Mouse (Mus musculus) lung, postnatal 36 days (tissue): ENCODE measurements around the gene Cdca5.
A peak's percentile ranks its signal among the peaks of the same experiment; 100 is the strongest.

Experiments used
- DNase-seq: peaks from one replicate; pipeline ENCODE4 v3.0.0; 2022; ENCODE audit warnings: mixed read lengths

The Cdca5 gene

GRCm38 (mm10) chr19:6061641-6062302 lies 23.0 kb upstream of the Cdca5 start:
- peak; percentile 49 for DNase-seq

DNA sequence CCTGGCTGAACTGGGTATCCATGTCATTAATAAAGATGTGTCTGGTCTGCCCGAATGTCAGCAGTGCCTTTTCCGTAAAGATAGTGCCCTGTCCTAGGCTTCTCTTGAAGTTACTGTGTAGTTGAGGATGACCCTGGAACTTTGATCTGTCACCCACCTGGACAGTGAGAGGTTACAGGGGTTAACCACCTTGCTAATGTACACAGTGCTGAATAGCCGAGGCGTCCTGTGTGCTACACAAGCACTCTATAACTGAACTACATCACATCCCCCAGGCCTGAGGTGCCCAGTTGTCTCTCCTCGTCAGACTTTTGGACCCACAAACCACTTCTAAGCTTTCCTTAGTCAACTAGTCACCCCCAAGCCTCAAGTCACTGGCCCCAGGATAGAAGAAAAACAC lies 22.4 kb upstream of the Cdca5 start:
- no peak for DNase-seq

- DNase-seq: no peak
Observed at GRCm38 (mm10) chr19:6063081-6063480, 21.7 kb upstream of the Cdca5 start.

DNA sequence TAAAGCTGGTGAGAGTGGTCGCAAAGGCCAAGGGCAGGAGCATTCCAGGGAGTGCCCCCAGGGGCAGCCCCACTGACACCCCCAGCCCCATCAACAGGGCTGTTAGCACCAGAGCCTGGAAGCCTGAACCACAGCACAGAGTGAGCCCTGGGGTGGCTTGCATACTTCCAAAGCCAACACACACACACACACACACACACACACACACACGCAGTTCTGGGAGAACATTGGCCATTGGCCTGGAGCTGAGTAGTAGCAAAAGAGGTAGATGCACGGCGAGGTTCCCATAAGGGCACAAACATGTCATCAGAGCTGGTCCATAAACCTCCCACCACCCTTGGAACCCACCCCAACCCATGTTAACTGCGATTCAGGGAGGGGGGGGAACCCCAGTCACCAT lies 18.2 kb upstream of the Cdca5 start:
- DNase-seq: no peak

DNA sequence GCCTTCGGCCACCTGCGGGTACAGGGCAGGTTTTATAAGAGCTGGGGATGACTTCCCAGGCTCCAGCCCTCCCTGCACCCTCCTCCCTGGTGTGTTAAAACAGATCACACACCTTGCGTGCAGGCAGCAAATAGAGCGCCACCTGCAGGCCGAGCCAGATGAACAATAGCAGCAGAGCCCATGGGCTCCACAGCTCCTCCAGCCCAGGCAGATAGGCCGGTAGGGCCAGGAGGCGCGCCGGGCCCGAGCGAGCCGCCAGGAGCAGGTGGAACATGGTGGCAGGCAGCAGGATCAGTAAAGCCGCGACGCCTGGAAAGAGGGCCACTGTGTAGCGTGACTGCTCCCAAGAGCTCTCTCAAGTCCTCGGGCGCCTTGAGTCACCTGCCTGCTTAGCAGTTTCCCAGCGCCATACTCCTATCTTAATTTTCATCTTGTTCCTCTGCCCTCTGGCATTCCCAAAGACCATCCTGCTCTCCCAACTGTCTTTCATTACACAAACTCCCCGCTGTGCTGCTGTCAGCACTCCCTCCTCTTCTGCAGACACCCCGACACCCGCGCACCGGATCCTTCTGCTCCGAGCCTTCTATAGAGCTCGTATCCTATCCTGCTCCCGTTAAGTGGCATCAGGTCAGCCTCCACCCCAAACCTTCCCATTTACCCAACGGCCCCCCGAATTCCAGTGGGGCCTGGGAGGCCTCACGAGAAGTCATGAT lies 17.6 kb upstream of the Cdca5 start:
- peak; percentile 91 for DNase-seq

DNA sequence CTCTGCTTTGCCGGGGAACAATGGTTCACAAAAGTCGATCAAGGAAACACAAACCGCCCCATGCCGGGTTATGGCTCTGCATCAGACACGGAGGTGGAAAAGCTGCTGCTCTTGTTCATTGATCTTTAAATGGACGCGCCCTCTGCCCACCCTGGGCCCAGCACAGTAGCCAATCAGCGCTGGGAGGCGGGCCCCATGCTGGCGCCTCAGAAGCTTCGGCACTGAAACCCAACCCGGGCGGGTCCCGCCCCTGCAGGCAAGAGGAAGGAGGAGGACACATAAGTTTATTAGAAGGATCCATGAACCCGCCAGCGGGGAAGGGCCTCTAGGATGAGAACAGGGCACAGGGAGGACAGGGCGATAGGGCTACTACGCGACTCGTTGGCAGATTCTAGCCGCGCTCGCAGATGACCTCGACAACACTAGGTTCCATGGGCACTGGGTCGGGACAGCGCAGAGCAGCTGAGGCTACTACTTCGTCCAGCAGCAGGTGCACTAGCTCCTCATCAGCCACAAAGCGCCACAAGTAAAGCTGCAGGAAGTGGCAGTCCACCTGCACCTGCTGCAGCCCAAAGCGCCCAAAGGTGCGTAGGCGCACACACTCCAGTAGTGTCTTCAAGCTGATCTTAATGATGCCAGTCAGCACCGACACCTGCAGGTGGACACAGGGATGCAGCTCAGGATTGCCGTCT lies 16.9 kb upstream of the Cdca5 start, which contains the start of gene Tm7sf2:
Gene Tm7sf2 (minus strand): TSS at position 650 of the 692 bp plus-strand sequence.
- peak; percentile 95 for DNase-seq

DNA sequence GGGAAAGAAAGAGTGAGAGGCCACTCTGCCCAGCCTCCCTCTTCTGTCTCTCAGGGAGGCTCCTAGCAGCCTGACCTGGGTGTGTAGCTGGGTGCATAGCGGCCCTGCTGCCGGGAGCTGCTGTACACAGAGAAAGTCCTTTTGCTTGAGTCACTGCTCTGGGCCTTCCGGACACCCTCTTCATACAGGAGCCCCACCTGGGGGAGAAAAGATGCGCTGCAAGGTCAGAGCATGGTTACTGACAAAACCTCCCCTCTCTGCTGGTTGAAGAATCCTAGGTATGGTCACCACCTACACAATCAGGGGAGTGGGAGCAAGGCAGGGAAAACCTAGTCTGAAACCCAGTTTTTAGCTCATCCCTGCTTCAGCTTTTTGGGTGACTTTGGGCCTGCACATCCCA lies 15.8 kb upstream of the Cdca5 start:
- DNase-seq: no peak

- DNase-seq: no peak
Observed at GRCm38 (mm10) chr19:6069851-6070250, 14.9 kb upstream of the Cdca5 start.

DNA sequence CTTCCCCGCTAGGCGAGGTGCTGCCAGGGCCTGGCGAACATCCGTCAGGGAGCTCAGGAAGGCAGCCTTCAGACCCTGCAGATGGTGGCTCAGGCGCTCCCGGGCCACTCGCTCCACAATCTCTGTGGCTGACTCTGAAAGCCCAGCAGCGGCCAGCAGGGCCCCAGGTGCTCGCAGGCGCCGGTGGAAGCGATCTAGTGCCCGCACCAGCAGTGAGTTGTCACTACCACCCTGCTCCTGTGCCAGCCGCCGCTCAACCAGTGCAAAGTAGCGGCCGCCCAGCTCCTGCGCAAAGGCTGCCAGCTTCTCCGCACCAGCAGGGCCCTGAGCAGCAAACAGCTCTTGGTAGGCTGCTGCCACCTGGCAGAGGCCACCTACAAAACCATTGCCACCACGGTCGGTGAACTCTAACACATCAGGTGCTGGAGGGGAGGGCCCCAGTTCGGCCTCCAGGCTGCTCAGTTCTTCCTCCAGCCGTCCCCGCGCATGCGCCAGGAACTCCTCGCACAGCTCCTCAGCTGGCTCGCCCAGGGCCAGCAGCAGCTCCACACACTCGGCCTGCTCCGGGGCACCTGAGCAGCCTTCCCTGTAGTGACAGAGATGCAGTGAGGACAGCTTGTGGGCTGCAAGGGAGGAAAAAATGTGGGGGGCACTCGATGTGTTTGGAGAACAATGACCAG lies 14.1 kb upstream of the Cdca5 start:
- DNase-seq: no peak

- DNase-seq: no peak
Observed at GRCm38 (mm10) chr19:6071261-6071660, 13.5 kb upstream of the Cdca5 start.

GRCm38 (mm10) chr19:6073889-6074288 lies 10.9 kb upstream of the Cdca5 start:
- no peak for DNase-seq

DNA sequence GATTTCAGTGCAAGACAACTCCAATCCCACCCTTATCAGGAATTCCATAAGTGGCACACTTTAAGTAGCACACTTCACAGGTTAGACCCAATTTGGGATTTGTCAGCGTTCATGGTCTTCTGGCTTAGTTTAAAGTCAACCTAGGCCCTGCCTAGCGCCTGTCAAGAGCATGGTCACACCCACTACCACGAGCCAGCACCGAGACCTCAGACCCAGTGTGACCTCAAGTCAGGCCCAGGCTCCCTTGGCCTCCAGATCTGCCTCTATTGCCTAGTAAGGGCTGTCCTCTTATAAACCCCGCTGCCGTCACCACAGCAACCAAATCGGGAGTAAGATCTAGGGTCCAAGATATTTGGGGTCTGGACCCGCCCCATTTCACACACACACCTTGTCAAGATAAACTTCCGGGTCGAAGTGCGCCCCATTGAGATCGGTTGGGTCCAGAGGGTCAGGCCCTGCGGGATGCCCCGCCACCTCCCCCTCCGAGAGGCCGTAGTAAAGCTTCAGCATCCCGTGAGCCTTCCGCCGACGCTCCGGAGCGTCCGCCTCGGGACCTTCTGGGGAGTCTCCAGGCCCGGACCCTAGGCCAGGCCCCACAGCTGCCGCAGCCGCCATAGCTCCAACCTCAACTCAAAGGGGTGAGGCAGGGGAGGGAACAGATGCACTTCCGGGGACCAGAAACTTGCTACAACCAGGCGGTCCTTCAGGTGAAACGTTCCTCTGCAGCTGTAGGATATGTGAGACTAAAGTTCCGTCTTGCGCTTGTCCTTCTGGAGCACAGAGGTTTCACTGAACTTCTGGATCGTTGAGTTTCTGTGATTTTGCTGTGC lies 8.0 kb upstream of the Cdca5 start, which contains the start of gene Vps51:
Gene Vps51 (minus strand): TSS at position 668 of the 830 bp plus-strand sequence.
- peak; percentile 94 for DNase-seq

GRCm38 (mm10) chr19:6079983-6080480 lies 4.8 kb upstream of the Cdca5 start, which contains the start of gene Tmem262:
TSS of gene Tmem262 (plus strand) at chr19:6080033.
- no peak for DNase-seq

DNA sequence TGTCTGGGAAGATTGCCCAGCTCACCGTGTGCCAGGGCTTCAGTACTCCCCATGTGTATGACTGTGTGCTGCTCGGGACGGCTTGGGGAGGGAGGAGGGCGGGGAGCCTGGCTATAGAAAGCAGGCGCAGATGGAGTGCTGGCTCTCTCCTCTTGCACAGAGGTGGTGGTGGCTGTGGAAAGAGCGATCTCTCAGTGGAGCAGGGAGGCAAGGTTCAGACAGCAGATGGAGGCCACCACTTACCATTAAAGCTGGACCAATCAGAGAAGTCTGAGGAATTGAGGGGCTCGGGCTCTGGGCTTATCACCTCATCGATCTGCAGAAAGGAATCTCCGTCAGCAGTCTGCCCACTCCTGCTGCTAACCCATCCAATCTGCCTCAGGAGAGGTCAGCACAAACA lies 2.6 kb upstream of the Cdca5 start, which contains the start of gene Gm28374:
Gene Gm28374 (minus strand): TSS at position 101 of the 400 bp plus-strand sequence.
- no peak for DNase-seq

- DNase-seq: peak; percentile 72
Observed at GRCm38 (mm10) chr19:6085417-6085879, 665 bp downstream of the Cdca5 start.

GRCm38 (mm10) chr19:6088841-6089240 lies 4.1 kb downstream of the Cdca5 start:
- no peak for DNase-seq

GRCm38 (mm10) chr19:6094119-6094518 lies 9.3 kb downstream of the Cdca5 start, which contains the start of gene AC131692.1:
TSS of gene AC131692.1 (plus strand) at chr19:6094419.
- no peak for DNase-seq

DNA sequence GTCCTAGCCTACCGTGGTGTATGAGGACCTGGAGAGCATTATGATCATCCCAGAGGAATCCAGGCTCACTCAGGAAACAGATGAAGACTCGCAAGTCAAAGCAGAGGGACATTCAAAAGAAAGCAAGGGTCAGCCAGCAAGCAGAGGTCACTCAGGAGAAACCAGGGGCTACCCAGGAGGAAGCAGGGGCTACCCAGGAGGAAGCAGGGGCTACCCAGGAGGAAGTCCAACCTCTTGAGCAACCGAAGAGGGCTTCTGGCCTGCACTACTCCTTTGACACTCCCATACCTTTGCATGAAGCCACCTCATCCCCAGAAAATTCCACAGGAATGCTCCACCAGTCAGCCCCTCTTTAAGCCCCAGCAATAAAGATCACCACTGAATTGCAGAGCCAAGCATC lies 13.1 kb downstream of the Cdca5 start:
- no peak for DNase-seq

GRCm38 (mm10) chr19:6101186-6101585 lies 16.4 kb downstream of the Cdca5 start:
- no peak for DNase-seq

DNA sequence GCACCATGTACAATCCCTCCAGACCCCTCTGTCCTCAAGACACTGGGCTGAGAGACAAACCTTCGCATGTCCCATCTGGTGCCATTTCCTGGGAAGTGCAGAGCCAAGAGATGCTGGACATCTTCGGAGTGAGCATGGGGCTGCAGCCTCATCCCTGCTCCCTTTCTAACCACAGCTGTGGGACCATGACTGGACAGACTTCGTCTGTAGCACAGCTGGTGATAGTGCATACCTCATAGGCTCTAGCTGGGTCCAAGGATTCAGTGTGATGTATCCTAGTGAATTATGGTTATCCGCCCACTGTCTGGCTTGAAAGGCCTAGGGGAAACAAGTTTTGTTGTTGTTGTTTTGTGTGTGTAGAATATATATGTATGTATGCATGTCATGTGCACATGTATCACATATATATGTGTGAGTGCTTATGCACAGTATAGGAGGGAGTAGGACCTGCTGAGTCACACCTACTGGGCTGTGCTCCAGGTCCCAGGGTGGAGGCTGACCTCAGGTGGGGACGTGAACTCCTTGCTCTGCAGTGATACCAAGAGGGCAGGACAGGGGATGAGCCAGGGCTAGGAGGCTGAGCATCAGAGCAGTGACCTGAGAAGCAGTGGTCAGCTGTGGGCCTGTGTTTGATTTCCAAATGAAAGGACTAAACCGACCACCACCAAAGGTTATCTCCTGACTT lies 17.5 kb downstream of the Cdca5 start:
- DNase-seq: no peak

GRCm38 (mm10) chr19:6104476-6104875 lies 19.7 kb downstream of the Cdca5 start:
- no peak for DNase-seq
